In the genomic region with DNA sequence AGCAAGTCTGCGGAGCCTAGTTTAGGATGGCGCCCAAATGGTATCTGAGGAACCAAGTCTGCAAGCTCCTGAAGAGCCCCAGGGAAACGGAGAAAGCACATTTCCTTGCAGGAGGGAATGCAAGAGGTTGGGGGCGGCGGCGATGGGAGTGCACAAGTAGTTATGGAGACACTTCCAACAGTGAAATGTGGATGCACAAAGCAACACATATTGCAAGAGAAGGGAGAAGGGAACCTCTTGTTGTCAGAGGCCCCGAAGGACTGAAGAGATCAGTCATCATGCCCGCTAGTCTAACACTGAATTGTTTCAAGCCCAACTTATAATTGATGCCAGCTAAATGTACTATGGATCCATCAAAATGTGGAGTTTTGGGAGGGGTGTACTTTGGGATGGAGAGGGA, we compare ENCODE assay signal across 8 mouse cellular contexts. TPM values are rescaled to one million over a fixed set of nuclear protein-coding genes. Genes with fewer than 3 reads are reported as not detected.
DNase-seq lines count a peak whose midpoint lies in the region; ATAC-seq and TF ChIP-seq lines count a peak whose summit lies in the region.

No protein-coding gene starts in this region.

- H3K9ac ChIP-seq in lung, postnatal 0 days (replicated peaks; ENCODE audit: low read depth) = no peak overlapping the region
- 0 out of 2 replicates have a peak overlapping the region, but pooled peaks have one; percentile 4 for H3K9ac ChIP-seq in heart, embryonic 14.5 days (ENCODE audit: low read length)

- peak overlapping the region; percentile 28 for H3K4me2 ChIP-seq in lung, postnatal 0 days (replicated peaks; ENCODE audit: low read depth, low read length)
- H3K4me2 ChIP-seq in heart, embryonic 14.5 days (ENCODE audit: low read length) = peak overlapping the region; percentile 73

- H3K4me3 ChIP-seq in lung, postnatal 0 days (ENCODE audit: low read depth, low read length) = no peak overlapping the region
- H3K4me3 ChIP-seq in heart, embryonic 14.5 days (ENCODE audit: control insufficient read depth in 1 of 2, insufficient read depth in 1 of 2, low read depth in 1 of 2, low read length in 2 of 2) = peak overlapping the region in 1 of 2 experiments; percentile 19; a peak in 2 of 4 replicates

- H3K4me1 ChIP-seq in lung, postnatal 0 days (ENCODE audit: insufficient read depth, low read depth, low read length) = peaks cover 7% of the 10 kb centered on the region; the same call in 1 of the 2 replicates
- H3K4me1 ChIP-seq in heart, embryonic 14.5 days (ENCODE audit: control insufficient read depth in 2 of 2, insufficient read depth in 2 of 2, low read length in 2 of 2) = peaks cover 9 to 12% of the 10 kb centered on the region in 2 experiments

- peak; percentile 14 for DNase-seq in lung, postnatal 0 days (ENCODE audit: low spot score)
- no peak for DNase-seq in lung, postnatal 14 days
- peak; percentile 41 for DNase-seq in embryo, embryonic 11 days
- peak; percentile 4 to 6 for DNase-seq in layer of hippocampus, postnatal 36 days
- peak; percentile 36 for DNase-seq in neural tube, embryonic 10.5 days (ENCODE audit: extremely low spot score, low spot score)
- no peak for DNase-seq in B cell, adult 2 months
- DNase-seq in spleen, adult 12 weeks (ENCODE audit: low spot score) = no peak

- no peak for TF ChIP-seq CTCF in lung, postnatal 0 days (IDR thresholded peaks at IDR 0.05)

- no peak for ATAC-seq in lung, postnatal 0 days
- ATAC-seq in heart, embryonic 14.5 days (ENCODE audit: insufficient number of reproducible peaks, insufficient read depth, low FRiP score, low read depth) = no peak

- H3K27me3 ChIP-seq in lung, postnatal 0 days (replicated peaks; ENCODE audit: insufficient read depth, low read length) = no peaks in the 10 kb centered on the region
- no peaks in the 10 kb centered on the region for H3K27me3 ChIP-seq in heart, embryonic 14.5 days (ENCODE audit: control insufficient read depth, insufficient read depth, low read length)

- H3K27ac ChIP-seq in lung, postnatal 0 days (ENCODE audit: low read length) = no peak overlapping the region
- 0 out of 4 replicates have a peak overlapping the region, but pooled peaks have one; percentile 10 to 14 for H3K27ac ChIP-seq in heart, embryonic 14.5 days (replicated peaks in 1 of 2; ENCODE audit: control insufficient read depth in 1 of 2, insufficient read depth in 1 of 2, low read depth in 2 of 2, low read length in 2 of 2)

- no peaks in the 10 kb centered on the region for H3K36me3 ChIP-seq in lung, postnatal 0 days (ENCODE audit: insufficient read depth, low read length)
- no peaks in the 10 kb centered on the region for H3K36me3 ChIP-seq in heart, embryonic 14.5 days (ENCODE audit: control insufficient read depth, insufficient read depth, low read length)

- H3K9me3 ChIP-seq in lung, postnatal 0 days (ENCODE audit: low read length) = no peaks in the 10 kb centered on the region
- H3K9me3 ChIP-seq in heart, embryonic 14.5 days (ENCODE audit: control insufficient read depth, low read length) = no peaks in the 10 kb centered on the region

- WGBS in lung, postnatal 0 days = 32% methylated on average over 8 of the region's 8 CpGs
- WGBS in heart, embryonic 14.5 days = 30% methylated on average over 8 of the region's 8 CpGs

- TF ChIP-seq EP300 in lung, postnatal 0 days (IDR thresholded peaks at IDR 0.05) = no peak

RNA-seq across cellular contexts. Expression of a gene that starts 33.9 kb away (rescaled TPM):
- 4.1 and 5.8 TPM in 2 replicates for polyA plus RNA-seq in lung, postnatal 0 days (2015; fragmentation: Nextera tagmentation; extraction: Ambion mirVana)
- polyA plus RNA-seq in heart, embryonic 14.5 days (2014; fragmentation: Nextera tagmentation; extraction: Ambion mirVana) = 2.5 and 2.6 TPM in 2 replicates
- total RNA-seq in layer of hippocampus, postnatal 36 days (2021) = 10 to 100 TPM; 51.0 to 52.3 TPM

Comparison
In these comparisons a context has a peak if more than half of its experiments do, and no peak if none do; other contexts are left out.
1. DNase-seq: peak in lung, postnatal 0 days (single experiment), embryo, embryonic 11 days (single experiment), layer of hippocampus, postnatal 36 days (2 of 2) and neural tube, embryonic 10.5 days (single experiment); none in lung, postnatal 14 days (single experiment), B cell, adult 2 months (0 of 2) and spleen, adult 12 weeks (single experiment).